Mouse (Mus musculus) heart, embryonic 16.5 days (tissue): ENCODE data around the gene Snx18. TPM values are rescaled to one million over a fixed set of nuclear protein-coding genes. Genes with fewer than 3 reads are reported as not detected.

ENCODE experiments used
- ATAC-seq: fragments of 200-750 bp; cut with Nextera tagmentation; replicated peaks from 2 replicates; pipeline ENCODE4 v1.8.0; 2017; ENCODE audit warnings: moderate number of reproducible peaks; ENCODE audit not compliant: insufficient read depth, low FRiP score; ENCODE audit errors: extremely low read depth
- H3K27ac ChIP-seq: fragments of 300-500 bp; sonication (generic); 2 replicates; pipeline ENCODE4 v1.5.1; 2014; ENCODE audit warnings: mild to moderate bottlenecking, low read length, control low read depth, moderate library complexity
- H3K27me3 ChIP-seq: fragments of 300-500 bp; sonication (generic); 2 replicates; pipeline ENCODE4 v1.6.1; 2014; ENCODE audit warnings: low read length, mixed read lengths; ENCODE audit not compliant: control insufficient read depth, insufficient read depth
- H3K36me3 ChIP-seq: fragments of 300-500 bp; sonication (generic); 2 replicates; pipeline ENCODE4 v1.6.1; 2014; ENCODE audit not compliant: control insufficient read depth, insufficient read depth
- H3K4me1 ChIP-seq: fragments of 300-500 bp; sonication (generic); 2 replicates; pipeline ENCODE4 v1.6.1; 2014; ENCODE audit warnings: low read length, mixed read lengths; ENCODE audit not compliant: control insufficient read depth, insufficient read depth
- H3K4me2 ChIP-seq: fragments of 300-500 bp; sonication (generic); 2 replicates; pipeline ENCODE4 v1.6.1; 2014; ENCODE audit warnings: low read depth, mild to moderate bottlenecking, control low read depth, low read length
- H3K4me3 ChIP-seq: fragments of 300-500 bp; sonication (generic); 2 replicates; pipeline ENCODE4 v1.5.1; 2014; ENCODE audit warnings: mild to moderate bottlenecking, control low read depth, low read length
- H3K9ac ChIP-seq: fragments of 300-500 bp; sonication (generic); 2 replicates; pipeline ENCODE4 v1.6.1; 2014; ENCODE audit warnings: low read length, control low read depth
- H3K9me3 ChIP-seq: fragments of 300-500 bp; sonication (generic); replicated peaks from 2 replicates; pipeline ENCODE4 v1.6.1; 2016; ENCODE audit warnings: low read length; ENCODE audit not compliant: control insufficient read depth
- WGBS: fragments of 180-500 bp; shearing (Covaris S2); extraction: QIAGEN DNeasy Blood & Tissue Kit; methylation state at CpG from one replicate; pipeline ENCODE4 v1.1.7; 2014; 5-methylcytosine and 5-hydroxymethylcytosine counted together
- polyA plus RNA-seq: library from polyadenylated mRNA; unstranded; fragments of >200 nt; fragmentation: Nextera tagmentation; extraction: Ambion mirVana; gene quantifications from 2 replicates; pipeline ENCODE4 v1.2.1, GENCODE M21; 2015

Snx18 gene
- polyA plus RNA-seq, 1 experiment from 2014 or later = 10.7 TPM

GRCm38 (mm10) chr13:113547807-113548426 is 70.4 kb downstream of the Snx18 start:
- 81% methylated on average over 8 of the region's 8 CpGs for WGBS
- Histone ChIP-seq H3K4me2 (no peak overlapping the region), H3K9ac (no peak overlapping the region), H3K36me3 (no peaks in the 10 kb centered on the region), H3K4me1 (peaks cover 17% of the 10 kb centered on the region), H3K9me3 (no peaks in the 10 kb centered on the region), H3K4me3 (no peak overlapping the region), H3K27ac (no peak overlapping the region), H3K27me3 (no peaks in the 10 kb centered on the region)
- ATAC-seq = no peak

DNA sequence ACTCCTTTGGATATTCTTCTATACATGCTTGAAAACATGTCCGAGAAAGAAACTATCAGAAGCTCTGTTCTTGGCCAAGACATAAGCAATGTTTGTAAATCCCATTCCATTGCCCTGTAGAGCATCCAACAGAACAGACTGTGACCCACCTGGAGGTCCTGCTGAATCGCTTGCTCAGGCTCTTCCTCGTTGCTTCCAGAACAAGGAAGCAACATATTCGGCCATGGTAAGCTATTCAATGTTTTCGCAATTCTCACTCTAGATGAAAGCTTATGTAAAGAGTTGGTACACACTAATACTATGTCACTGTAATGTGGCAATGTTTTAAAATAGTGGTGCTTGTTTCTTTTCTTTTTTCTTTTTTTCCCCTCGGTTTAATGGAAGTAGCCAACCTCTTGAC is 76.0 kb downstream of the Snx18 start:
- Histone ChIP-seq H3K9ac (no peak overlapping the region), H3K9me3 (no peaks in the 10 kb centered on the region), H3K36me3 (no peaks in the 10 kb centered on the region), H3K4me1 (0 out of 2 replicates have a peak, but pooled peaks cover 2% of the 10 kb centered on the region), H3K27ac (no peak overlapping the region), H3K4me3 (no peak overlapping the region), H3K4me2 (no peak overlapping the region), H3K27me3 (no peaks in the 10 kb centered on the region)
- 86% methylated on average over 6 of the region's 6 CpGs for WGBS
- ATAC-seq = no peak

Other genes starting within 250 kb of the Snx18 start
- gene Hspb3, start 45.1 kb upstream of the Snx18 start, polyA plus RNA-seq = 44.6 and 49.1 TPM in 2 replicates
- 7.0 and 8.8 TPM in 2 replicates for gene Arl15, start 175.9 kb upstream of the Snx18 start, polyA plus RNA-seq